Mouse (Mus musculus): ENCODE data around the gene Adamts7.

Adamts7 gene

DNA sequence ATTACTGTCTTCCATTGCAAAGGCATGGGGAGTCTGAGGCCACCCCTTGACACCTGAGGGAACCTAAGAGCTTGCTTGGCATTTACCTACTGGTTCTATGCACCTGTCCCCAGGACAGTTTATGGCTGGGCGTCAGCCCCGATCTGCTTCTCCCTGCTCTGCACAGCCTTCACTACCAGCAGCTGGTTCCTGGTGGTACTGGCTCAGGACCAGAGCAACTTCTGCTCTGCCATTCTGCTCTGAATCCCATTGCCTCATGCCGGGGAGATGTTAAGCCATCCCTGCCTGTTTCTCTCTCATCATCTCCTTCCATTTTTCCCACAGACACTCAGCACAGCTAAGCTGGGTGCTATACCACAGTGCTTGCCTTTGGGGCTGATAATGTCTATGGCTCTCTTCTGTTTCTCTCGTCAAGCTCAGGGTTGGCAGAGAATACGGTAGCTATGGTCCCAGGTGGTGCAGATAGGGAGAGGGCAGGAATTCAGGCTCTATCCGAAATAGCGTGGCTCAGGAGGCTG is 35.1 kb downstream of the Adamts7 start:
- no peak for DNase-seq (ENCODE audit: low spot score)

DNA sequence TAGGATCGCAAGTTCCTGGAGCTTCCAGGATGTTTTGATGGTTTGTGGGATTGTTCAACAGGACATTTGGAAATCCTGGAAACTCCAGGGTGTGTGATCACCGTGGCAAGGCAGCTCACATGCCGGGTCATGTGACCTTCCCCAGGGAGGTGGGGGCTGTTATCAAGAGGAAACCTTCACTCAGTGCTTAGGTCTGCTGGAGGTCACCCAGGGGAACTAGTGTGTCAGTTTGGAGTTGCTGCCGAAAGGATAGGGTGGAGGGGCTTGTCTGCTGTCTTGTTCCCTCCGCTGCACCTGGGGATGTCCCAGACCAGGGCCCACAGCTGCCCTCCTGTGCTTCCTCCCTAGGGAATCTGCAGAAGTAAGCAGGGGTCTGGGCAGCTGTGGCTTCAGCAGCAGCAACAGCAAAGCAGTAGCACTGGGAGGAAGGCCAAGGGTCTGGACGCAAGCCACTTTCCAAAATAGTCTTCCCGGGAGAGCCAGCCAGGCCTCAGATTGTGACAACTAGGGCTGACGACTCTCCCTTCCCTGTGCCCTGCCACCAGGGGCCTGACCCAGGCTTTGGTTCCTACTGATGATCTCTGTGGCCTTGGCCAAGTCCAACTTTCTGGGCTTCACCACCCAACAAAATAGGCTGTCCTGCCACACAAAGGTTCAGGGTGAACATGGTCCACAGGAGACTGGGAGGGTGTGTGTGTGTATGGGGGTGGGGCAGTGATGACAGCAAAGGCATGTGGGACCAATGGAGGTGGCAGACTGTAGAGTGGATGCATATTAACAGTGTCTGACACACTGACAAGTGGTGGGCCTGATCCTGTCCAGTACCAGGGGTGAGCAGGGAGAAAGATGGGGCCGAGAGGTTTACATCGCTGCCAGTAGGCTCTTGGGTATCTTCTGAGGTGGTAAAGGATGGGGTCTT is 35.9 kb downstream of the Adamts7 start:
- no peak for DNase-seq (ENCODE audit: low spot score)

DNA sequence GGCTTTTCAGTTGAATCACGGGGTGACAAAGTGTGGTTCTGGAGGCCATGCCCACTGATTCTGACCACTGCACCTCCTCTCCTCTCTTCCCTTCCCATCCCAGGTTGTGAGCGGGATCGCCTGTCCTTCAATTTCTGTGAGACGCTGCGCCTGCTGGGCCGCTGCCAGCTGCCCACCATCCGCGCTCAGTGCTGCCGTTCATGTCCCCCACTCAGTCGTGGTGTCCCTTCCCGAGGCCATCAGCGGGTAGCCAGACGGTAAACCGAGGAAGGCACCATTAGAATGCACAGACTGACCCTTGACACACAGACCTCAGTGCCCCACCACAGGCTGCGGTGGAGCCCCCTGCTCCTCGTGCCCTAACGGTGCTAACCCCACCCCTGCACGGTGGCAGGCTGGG is 36.7 kb downstream of the Adamts7 start:
- no peak for DNase-seq (ENCODE audit: low spot score)

DNA sequence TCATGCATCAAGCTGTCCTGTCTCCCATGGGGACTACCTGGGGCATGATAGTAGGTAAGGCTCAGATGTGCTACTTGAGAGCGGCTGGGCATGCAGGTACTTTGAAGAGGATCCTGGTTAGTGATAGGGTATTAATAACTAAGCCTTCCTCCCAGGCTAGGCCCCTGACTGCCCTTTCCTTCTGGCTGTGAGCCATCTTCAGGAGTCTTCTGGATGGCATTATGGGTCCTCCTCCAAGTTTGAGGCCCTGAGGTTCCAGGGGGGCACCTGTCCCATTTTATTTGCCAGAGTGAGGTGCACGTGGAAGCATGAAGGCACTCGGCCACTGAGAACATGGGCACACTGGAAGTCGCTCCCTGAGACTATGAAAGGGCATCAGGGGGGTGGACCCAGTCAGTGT is 37.6 kb downstream of the Adamts7 start:
- no peak for DNase-seq (ENCODE audit: low spot score)

DNA sequence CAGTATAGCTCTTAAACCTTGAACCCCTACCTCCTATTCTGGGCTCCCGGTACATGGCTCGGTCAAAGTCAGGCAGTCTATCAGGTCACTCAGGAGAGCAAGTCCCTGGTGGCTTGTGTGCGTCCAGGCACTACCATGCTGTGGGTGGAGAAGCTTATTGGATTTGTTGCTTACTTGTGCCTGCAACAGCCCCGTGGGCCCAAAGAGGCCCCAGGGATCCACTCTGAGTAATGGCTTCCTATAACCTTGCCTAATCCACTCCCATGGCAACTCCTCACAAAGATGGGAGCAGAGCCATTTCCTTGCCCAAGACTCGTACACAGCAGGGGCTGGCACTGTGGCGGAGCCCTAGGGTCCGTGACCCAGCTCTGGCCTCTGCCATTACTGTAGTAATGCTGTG is 38.2 kb downstream of the Adamts7 start:
- DNase-seq (ENCODE audit: low spot score) = no peak

DNA sequence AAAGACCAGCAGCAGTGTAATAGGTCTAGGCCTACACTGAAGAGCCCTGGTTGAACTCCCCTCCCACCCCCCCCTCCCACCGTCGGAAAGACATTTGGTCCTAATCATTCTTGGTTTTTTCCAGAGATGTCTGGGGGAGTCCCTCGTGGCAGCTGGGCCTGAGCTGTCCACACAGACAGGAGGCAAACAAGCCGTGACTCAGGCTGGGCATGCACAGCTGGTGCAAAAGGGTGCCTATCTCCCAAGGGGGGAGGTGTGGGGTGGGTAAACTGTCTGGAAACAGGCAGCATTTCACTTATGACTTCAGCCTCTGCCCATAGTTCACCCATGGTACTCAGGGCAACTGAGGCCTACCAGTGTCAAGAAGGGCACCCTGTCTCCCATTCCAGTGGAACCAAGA is 38.7 kb downstream of the Adamts7 start:
- DNase-seq (ENCODE audit: low spot score) = no peak

DNA sequence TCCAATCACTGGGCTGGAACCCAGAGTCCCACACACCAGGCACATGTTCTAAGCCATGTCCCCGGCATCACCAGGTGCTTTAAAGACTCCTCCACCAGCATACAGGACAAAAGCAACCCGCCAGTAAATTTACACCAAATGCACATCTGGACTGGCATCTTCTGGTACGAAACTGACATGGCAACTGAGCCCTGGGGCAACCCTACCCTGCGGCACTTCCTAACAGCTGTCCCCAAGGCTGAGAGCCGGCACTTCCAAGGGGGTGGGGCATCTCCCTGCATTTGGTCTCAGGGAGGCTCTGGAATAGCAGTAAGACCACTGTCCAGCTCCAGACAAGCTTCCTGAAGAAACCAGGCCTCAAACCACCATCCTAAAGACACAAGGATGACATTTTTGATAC is 40.4 kb downstream of the Adamts7 start:
- DNase-seq (ENCODE audit: low spot score) = no peak

DNA sequence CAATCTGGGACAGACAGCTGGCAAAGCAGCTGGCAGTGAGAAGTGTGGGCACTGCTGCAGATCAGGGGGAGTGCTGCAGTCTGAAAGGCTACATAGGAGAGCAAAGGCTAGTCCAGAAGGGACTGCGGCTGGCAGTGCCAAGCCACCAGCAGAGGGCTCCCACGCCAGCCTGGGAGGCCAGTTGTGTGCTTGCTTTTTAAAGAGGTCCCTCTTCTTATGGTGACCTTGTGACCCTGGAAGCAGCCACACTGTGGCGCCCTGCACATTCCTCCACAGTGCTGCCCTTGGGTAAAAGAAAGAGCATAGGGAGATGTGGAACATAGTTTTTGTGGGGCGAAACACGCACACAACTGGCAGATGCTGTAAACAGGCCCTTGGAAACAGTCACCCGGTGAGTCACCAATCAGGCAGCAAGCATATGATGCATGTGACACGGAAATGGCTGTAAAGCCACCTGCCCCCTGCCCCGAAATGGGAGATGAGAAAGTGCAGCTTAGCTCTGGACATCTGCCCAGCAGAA is 41.6 kb downstream of the Adamts7 start:
- no peak for DNase-seq (ENCODE audit: low spot score)

DNA sequence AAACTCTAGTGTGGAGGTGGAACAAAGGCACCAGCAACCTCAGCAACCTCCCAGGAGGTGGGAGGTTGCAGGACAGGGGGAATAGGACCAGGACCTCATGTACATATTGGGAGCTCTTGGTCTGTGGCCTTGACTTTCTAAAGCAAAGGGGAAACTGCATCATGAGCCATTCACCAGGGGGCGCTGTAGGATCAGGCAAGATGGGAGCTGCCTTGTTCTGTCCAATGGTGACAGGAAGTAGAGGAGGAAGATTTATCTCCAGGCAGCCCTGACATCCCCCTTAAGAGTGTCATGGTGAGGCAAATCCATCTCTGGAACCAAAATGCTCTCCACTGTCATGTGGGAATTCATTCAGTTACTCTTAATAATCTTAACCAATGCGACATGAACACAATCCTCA is 43.6 kb downstream of the Adamts7 start:
- peak; percentile 86 for DNase-seq (ENCODE audit: low spot score)

DNA sequence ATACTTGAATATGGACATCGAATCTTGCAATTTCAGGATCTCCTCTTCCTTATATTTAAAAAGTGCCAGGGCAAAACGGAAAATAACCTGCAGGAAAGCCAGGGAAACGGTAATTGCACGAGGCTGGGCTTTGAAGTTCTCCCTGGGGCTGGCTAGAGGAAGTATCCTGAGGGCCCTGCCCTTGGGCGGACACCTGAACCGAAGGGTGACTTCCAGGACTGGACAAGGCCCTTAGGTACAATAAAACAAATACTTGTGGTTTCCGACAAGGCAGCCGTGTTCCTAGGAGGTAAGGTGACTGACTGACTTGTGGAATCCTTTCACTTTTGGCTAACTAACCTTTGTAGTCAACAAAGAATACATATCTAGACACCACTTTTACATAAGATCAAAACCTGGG is 44.9 kb downstream of the Adamts7 start:
- DNase-seq (ENCODE audit: low spot score) = no peak

DNA sequence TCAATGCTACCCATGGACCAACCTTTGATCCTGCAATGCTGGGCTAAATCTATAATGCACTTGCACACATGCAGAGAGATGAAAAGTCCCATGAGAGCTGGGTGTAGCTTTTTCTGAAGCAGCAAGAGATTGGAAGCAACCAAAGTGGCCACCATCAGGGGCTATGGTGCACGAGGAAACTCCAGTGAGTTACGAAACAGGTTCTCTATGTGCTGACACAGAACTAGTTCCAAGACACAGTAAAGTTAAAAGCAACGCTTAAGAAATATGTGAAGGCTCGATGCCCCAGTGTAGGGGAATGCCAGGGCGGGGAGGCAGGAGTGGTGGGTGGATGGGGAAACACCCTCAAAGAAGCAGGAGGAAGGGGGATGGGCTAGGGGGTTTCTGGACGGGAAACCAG is 45.8 kb downstream of the Adamts7 start:
- DNase-seq (ENCODE audit: low spot score) = no peak

DNA sequence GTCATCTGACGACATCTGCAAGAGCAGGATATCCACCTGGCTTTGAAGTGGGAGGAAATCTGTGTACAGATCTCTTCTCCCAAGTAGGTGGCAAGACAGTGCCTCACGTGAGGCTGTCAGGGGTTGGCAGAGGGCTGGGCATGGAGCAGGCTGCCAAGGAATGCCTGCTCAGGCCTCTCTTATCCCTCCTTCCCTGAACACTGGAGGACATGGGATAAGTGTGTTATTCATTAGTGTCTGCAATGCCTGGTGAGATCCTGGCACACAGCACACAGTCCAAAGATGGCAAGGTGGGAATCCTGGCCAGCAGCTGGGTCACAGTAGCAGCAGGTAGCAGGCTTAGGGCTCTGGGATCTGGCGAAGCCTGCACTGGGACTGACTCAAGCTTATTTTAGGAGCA is 50.3 kb downstream of the Adamts7 start:
- no peak for DNase-seq (ENCODE audit: low spot score)

DNA sequence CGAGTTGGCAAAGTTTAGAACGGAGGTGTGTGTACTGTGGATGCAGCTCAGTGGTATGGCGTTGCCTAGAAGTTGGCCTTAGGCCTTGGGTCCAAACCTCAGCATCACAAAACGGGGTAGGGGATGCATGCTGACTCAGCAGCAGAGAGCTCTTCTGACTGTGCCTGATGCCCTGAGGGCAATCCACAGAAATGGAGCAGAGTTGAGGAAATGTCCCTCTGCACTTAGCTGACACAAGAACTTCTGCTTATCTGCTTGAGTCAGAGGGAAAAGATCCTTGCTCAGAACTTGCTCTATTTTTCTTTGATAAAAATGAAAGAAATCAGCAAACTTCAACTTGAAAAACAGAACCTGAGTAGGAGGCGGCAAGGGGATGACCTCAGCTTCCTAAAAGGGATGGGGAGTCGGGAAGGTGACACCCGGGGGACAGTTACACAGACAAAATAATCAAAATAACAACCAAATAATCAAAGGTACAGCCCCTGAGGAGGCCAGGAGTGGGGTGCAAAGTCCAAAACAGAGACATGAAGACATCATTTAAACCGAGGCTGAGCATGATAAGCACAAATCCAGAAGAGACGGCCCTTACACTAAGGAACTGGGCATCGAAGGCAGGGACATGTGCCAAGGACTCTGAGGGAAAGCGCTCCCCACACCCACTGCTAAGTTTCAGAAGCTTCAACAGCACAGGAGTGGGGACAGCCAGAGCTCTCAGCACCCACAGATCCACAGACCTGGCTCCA is 53.6 kb downstream of the Adamts7 start:
- DNase-seq (ENCODE audit: low spot score) = no peak

DNA sequence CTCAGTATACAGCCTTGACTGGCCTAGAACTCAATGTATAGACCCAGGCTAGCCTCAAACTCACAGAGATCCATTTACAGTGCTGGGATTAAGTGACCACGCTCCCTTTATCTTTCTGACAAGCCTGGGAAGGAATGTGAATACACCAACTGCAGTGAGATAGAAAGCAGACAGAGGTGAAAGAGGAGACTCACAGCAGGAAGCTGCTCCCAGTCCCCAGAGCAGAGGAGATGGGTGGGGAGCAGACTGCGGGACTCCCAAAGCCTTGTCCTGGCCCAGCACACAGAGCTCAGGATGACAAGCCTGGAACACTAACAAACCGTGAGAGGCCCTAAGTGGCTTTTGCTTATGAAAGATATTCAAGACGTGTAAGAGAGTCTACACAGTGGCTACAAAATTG is 54.6 kb downstream of the Adamts7 start:
- no peak for DNase-seq (ENCODE audit: low spot score)

DNA sequence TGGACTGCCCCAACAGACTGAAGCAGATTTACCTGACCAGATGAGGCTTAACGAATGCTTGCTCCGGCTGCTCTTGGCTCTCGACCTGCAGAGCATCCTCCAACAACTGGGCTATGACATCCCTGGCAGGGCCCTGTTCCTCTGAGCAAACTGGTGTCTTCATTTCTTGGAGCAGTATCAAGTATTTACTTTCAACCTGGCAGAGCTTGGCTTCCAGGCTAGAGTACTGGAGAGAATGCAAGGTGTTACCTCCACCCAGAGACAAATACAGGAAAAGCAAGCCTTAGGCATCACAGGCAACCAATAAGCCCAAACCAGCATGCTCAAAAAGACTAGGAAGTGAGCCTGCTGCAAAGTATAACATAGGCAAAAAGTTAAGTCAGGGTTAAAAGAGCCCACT is 59.4 kb downstream of the Adamts7 start:
- DNase-seq (ENCODE audit: low spot score) = no peak

DNA sequence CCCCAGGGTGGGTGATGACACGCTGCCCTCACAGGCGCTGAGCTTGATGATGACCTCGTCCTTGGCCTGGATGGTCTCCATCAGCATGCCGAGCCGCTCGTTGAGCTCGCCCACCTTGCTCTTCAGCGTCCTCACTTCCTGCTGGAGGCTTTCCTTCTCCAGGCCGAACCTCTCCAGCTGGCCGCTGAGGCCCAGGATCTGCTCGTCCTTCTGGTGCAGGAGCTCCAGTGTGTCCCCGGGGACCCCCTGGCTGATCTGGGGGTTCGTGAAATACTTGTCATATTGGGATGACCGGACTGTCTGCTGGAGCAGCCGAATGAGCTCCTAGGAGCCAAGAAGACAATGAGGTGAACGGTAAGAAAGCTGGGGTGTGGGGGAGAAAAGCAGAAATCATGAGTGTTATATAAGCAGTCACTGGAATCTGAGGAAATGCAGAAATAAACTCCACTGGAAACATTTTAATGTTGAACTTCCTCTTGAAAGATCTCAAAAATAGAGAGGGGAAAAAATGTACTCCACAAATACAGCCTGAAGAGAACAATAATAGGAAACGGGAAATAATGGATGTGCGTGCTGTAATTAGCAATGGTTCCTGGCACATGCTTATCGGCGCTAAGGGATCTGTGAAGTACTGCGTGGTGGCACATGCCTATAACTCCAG is 63.3 kb downstream of the Adamts7 start:
- peak; percentile 17 for DNase-seq (ENCODE audit: low spot score)

DNA sequence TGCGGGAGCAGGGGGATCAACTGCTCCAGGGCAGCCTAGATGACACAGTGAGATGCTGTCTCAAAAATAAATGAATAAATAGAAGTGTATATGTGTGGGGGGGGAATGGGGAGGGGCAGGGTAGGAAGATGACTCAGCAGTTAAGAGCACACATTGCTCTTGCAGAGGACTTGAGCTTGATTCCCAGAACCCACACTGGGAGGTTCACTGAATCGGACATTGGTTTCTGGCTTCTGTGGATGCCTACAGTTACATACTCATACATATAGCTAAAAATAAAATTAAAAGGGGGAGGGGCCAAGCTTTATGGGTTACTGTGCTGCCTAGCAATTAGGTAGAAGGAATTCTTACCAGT is 63.9 kb downstream of the Adamts7 start:
- DNase-seq (ENCODE audit: low spot score) = no peak

DNA sequence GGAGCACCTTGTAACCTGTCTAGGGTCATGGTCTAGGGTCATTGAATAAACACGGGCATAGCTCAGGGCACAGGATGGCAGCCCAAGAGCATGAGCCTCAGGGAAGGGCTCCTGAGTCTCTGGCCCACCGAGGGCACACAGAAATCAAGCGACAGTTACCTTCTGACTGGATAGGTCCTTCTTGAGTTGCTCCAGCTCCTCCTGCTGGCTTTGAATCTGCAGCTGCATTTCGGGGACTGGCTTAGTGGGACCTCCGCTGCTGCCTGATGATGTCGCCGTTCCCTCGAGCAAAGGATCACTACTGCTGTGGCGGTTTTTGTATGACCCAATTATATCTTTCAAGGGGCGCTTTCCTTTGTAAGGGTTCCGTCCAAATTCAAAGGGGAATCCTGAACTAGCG is 64.3 kb downstream of the Adamts7 start:
- DNase-seq (ENCODE audit: low spot score) = no peak

DNA sequence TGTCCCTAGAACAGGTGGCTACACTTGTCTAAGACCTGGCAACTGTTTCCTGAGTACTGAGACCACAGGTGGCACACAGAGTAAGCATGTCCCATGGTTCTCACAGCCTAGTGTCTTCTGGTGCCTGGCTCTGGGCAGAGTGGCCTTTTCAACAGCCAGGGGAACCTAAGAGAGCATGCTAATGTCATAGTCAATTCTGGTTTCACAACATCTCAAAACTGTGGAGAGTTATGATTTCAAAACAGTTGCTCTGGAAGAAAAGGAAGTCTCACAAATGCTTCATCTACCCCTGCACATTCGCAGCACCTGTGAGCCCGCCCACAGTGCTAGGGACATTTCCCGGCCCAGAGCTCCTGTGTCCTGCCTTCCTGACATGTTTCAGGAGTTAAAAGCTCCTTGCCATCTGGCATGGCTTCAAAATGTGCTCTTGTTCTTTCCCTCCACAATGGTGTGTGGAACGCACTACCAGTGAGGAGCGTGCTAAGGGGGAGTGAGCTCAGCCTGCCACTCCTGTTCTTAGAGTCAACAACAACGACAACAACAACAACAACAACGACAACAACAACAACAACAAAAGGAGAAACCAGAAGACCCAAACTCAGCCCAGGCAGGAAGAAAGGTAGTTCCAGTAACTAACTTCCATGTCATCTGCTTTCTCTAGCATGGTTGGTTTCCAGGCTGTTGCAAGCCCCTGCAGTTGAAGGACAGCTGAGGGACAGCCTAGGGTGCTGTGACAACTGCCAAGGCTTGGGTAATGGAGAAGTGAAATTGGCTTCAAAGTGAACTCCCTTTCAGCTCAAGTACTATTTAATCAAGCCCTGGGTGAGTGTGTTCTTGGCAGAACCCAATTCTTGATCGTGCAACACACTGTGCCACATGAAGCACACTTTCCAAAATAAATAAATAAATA is 70.2 kb downstream of the Adamts7 start:
- no peak for DNase-seq (ENCODE audit: low spot score)

DNA sequence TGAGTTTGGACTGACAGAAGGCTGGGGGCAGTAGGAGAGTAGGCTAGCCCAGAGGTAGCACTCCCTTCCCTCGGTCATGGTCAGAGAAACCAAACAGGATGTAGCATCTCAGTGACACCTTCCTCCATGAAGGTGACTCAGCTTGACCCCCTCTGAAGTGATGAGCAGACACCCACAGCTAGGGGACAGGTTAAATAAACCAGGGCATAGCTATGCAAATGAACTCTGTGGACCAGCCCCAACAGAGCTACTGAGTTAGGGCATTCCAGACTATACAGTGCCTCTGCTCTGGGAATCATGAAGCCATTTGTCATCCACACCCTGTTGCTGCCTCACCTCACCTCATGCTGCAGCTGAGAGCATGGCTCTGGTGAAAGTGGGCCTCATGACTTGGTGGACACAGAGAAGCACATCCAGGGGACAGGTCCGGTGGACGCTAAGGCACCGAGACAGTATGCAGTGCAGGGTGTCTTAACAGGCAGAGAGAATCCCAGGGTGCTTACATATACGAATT is 71.1 kb downstream of the Adamts7 start:
- no peak for DNase-seq (ENCODE audit: low spot score)

DNA sequence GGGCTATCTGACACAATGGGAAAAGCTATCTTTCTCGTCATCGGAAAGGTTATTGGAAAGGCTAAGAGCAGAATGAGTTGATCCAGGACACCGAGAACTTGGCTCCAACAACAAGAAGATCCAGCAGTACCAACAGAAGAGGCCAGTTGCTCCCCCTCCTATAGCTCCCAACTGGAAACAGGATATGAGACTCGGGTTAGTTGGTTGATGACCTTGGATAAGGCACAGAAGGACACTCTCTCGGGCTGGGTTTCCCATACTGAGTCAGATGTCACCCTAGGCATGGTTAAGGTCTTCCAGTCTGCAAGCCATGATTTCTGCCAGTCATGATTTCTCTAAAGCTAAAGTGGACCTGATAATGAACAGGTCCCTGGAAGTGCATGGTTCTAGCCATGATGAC is 71.9 kb downstream of the Adamts7 start:
- DNase-seq (ENCODE audit: low spot score) = no peak

Data from layer of hippocampus, adult 11-12 months (tissue).